Mouse (Mus musculus): ENCODE results near the gene Lrrc4c. TPM values are rescaled to one million over a fixed set of nuclear protein-coding genes. Genes with fewer than 3 reads are reported as not detected.

The Lrrc4c gene
- polyA plus RNA-seq, 2 experiments from 2014 or later: not detected

- ATAC-seq: no peak
Measured at GRCm38 (mm10) chr2:97639941-97640340, 1322.0 kb downstream of the Lrrc4c start.

GRCm38 (mm10) chr2:97641661-97642060 is 1323.7 kb downstream of the Lrrc4c start:
- no peak for ATAC-seq

GRCm38 (mm10) chr2:97652711-97653110 is 1334.7 kb downstream of the Lrrc4c start:
- no peak for ATAC-seq
